Mouse (Mus musculus): ENCODE measurements around the gene Susd6. TPM values are rescaled to one million over a fixed set of nuclear protein-coding genes. Genes with fewer than 3 reads are reported as not detected.

The Susd6 gene
- polyA plus RNA-seq, 1 experiment from 2014 or later: 23.3 TPM

DNA sequence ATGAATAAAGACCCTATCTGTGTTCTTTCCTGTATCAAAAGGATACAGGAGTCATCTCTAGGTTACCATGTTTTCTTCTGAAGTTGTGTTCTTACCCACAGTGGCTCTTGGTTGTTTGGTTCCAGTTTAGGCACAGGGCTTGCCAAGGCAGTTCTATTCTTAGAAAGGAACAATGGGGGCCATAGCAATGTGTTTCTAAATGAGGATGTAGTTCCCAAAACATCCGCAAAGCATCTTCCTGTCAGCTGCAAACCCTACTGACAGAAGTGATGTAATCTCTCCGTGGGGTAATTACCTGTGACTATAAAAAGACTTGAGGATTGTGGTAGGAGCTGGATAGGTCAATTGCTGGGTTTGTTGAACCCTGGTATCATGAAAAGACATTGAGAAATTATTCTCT is 43.2 kb downstream of the Susd6 start:
- no peaks in the 10 kb centered on the region for H3K27me3 ChIP-seq (ENCODE audit: control insufficient read depth, insufficient read depth, low read length)
- no peak overlapping the region for H3K4me2 ChIP-seq (ENCODE audit: low read depth)
- WGBS: 73% methylated on average over 2 of the region's 2 CpGs
- DNase-seq (ENCODE audit: low spot score): no peak
- no peak for ATAC-seq (ENCODE audit: insufficient read depth, low FRiP score, low TSS enrichment)
- no peaks in the 10 kb centered on the region for H3K4me1 ChIP-seq (ENCODE audit: control insufficient read depth, insufficient read depth, low read length)
- no peak overlapping the region for H3K9ac ChIP-seq (ENCODE audit: low read length)
- H3K4me3 ChIP-seq (ENCODE audit: low read depth, low read length): no peak overlapping the region
- H3K9me3 ChIP-seq (ENCODE audit: control insufficient read depth, low read length): no peaks in the 10 kb centered on the region
- no peaks in the 10 kb centered on the region for H3K36me3 ChIP-seq (ENCODE audit: control insufficient read depth, insufficient read depth, low read length)
- H3K27ac ChIP-seq (ENCODE audit: low read depth, low read length): no peak overlapping the region

DNA sequence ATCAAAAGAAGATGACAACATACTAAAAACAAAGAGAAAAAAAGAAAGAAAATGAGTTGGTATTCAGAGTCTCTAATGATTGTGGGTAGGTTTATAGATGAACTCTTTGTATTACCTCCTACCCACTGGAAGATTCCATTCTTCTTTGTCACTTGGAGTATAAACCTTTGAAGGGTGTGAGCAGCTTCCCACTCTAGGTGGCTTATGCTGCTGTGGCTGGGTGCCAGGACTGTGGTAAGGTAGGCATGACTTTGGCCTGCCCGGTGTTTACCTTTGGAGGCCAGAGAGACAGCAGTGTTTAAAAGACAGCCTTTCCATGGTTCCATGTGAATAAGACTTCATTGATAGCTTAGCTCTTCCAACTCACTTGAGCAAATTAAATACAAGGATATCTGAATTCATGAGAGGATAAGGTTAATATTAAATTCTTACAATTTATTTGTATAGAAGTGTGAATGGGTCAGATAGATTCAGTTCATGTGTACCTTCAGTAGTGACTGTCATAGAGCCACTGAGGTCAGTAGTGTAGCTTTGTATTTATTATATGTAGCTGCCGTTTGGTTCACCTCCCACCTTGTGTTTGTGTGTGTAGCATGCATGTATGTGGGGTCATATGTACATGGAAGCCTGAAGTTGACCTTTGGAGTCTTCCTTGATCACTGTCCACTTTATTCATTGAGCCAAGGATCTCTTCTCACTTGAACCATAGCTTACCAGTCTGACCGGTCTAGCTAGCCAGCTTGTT is 44.0 kb downstream of the Susd6 start:
- no peak overlapping the region for H3K4me3 ChIP-seq (ENCODE audit: low read depth, low read length)
- 94% methylated on average over 3 of the region's 3 CpGs for WGBS
- H3K4me1 ChIP-seq (ENCODE audit: control insufficient read depth, insufficient read depth, low read length): no peaks in the 10 kb centered on the region
- no peaks in the 10 kb centered on the region for H3K9me3 ChIP-seq (ENCODE audit: control insufficient read depth, low read length)
- no peak overlapping the region for H3K4me2 ChIP-seq (ENCODE audit: low read depth)
- no peaks in the 10 kb centered on the region for H3K27me3 ChIP-seq (ENCODE audit: control insufficient read depth, insufficient read depth, low read length)
- ATAC-seq (ENCODE audit: insufficient read depth, low FRiP score, low TSS enrichment) (no peak), DNase-seq (ENCODE audit: low spot score) (no peak)
- no peaks in the 10 kb centered on the region for H3K36me3 ChIP-seq (ENCODE audit: control insufficient read depth, insufficient read depth, low read length)
- H3K27ac ChIP-seq (ENCODE audit: low read depth, low read length): no peak overlapping the region
- no peak overlapping the region for H3K9ac ChIP-seq (ENCODE audit: low read length)

DNA sequence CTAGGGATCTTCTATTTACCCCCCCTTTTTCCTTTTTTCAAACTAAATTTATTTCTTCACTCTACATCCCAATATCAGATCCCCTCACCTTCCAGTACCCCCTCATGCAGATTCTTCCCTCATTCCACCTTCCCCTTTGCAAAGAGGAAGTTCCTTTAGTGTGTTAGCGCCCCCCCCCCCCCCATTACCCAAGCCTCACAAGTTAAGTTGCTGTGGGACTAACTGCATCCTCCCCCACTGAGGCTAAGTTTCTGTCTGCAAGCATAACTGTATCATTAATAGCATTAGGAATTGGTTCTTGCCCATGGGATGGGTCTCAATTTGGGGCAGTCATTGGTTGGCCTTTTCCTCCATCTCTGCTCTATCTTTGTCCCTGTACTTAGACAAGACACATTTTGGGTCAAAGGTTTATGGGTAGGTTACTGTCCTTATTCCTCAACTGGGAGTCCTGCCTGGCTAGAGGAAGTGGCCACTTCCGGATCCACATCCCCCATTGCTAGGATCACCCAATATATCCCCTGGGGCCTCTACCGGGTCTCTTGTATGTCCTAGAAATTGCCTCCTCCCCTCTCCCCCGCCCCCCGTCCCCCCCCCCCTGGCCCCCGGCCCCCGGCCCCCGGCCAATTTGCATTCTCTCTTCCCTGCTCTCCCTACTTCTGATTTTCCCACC is 44.7 kb downstream of the Susd6 start:
- Histone ChIP-seq H3K36me3 (ENCODE audit: control insufficient read depth, insufficient read depth, low read length) (no peaks in the 10 kb centered on the region), H3K27me3 (ENCODE audit: control insufficient read depth, insufficient read depth, low read length) (no peaks in the 10 kb centered on the region), H3K4me1 (ENCODE audit: control insufficient read depth, insufficient read depth, low read length) (no peaks in the 10 kb centered on the region), H3K4me3 (ENCODE audit: low read depth, low read length) (no peak overlapping the region), H3K4me2 (ENCODE audit: low read depth) (no peak overlapping the region), H3K9me3 (ENCODE audit: control insufficient read depth, low read length) (no peaks in the 10 kb centered on the region), H3K9ac (ENCODE audit: low read length) (no peak overlapping the region), H3K27ac (ENCODE audit: low read depth, low read length) (no peak overlapping the region)
- ATAC-seq (ENCODE audit: insufficient read depth, low FRiP score, low TSS enrichment): no peak
- WGBS: 84% methylated on average over 4 of the region's 8 CpGs
- DNase-seq (ENCODE audit: low spot score): no peak

DNA sequence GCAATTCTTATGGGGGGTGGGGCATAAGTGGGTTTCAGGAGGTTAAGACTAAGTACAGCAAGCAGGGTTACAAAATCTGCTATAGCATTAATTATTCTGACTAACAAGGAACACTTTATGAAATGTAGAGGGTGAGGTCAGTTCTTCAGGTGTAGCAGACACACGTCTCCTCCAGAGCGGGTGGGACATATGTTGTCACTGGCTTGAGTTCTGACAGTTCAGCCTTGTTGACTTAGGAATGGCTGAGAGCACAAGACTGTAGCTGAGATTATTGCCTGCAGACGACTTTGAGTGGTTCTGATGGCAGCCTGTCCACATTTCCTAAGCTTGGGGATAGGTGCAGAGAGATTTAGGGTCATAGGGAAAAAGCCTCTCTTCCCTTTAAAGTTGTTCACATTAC is 47.3 kb downstream of the Susd6 start:
- no peaks in the 10 kb centered on the region for H3K9me3 ChIP-seq (ENCODE audit: control insufficient read depth, low read length)
- WGBS: 70% methylated on average over 3 of the region's 3 CpGs
- H3K9ac ChIP-seq (ENCODE audit: low read length): no peak overlapping the region
- no peak overlapping the region for H3K27ac ChIP-seq (ENCODE audit: low read depth, low read length)
- DNase-seq (ENCODE audit: low spot score) (no peak), ATAC-seq (ENCODE audit: insufficient read depth, low FRiP score, low TSS enrichment) (no peak)
- no peak overlapping the region for H3K4me2 ChIP-seq (ENCODE audit: low read depth)
- H3K27me3 ChIP-seq (ENCODE audit: control insufficient read depth, insufficient read depth, low read length): no peaks in the 10 kb centered on the region
- H3K4me3 ChIP-seq (ENCODE audit: low read depth, low read length): no peak overlapping the region
- no peaks in the 10 kb centered on the region for H3K36me3 ChIP-seq (ENCODE audit: control insufficient read depth, insufficient read depth, low read length)
- no peaks in the 10 kb centered on the region for H3K4me1 ChIP-seq (ENCODE audit: control insufficient read depth, insufficient read depth, low read length)

DNA sequence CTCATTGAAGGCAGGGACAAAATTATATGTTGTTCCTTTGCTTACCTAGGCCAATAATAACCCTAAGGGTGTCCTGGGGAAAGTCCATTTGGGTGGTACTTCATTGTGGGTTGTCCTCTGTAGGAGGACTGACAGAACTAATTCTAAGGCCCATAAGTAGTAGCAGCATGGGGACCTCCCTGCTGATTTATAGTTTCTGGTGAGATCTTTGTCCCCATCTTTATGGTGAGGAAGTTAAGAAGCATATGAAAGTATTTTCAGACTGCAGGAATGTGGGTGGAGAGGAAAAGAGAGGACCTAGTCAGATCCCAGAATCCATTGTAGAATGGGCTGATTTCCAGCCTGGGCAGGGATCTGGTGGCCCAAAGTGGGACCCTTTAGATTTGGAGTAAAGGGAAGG is 48.0 kb downstream of the Susd6 start:
- Histone ChIP-seq H3K9ac (ENCODE audit: low read length) (no peak overlapping the region), H3K9me3 (ENCODE audit: control insufficient read depth, low read length) (no peaks in the 10 kb centered on the region), H3K4me1 (ENCODE audit: control insufficient read depth, insufficient read depth, low read length) (no peaks in the 10 kb centered on the region), H3K4me2 (ENCODE audit: low read depth) (no peak overlapping the region), H3K4me3 (ENCODE audit: low read depth, low read length) (no peak overlapping the region), H3K36me3 (ENCODE audit: control insufficient read depth, insufficient read depth, low read length) (no peaks in the 10 kb centered on the region), H3K27ac (ENCODE audit: low read depth, low read length) (no peak overlapping the region), H3K27me3 (ENCODE audit: control insufficient read depth, insufficient read depth, low read length) (no peaks in the 10 kb centered on the region)
- no peak for ATAC-seq (ENCODE audit: insufficient read depth, low FRiP score, low TSS enrichment)
- no peak for DNase-seq (ENCODE audit: low spot score)

DNA sequence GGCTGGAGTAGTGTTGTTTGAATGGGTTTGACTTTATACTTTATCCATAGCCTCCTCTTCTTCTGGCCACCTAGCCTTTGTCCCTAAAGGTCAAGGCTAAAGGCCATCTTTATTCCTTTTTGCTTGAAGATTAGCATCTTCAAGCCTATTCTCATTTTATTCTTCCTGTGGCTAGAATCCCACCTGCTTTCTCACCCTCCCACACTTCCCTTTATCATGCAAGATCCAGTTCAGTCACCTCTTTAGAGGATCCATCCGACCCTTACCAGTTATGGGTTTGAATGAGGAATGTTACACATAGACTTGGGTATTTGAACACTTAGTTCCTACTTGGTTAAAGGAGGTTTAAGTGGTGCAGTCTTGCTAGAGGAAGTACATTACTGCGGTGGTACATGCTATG is 48.5 kb downstream of the Susd6 start:
- Histone ChIP-seq H3K4me1 (ENCODE audit: control insufficient read depth, insufficient read depth, low read length) (no peaks in the 10 kb centered on the region), H3K4me2 (ENCODE audit: low read depth) (no peak overlapping the region), H3K9ac (ENCODE audit: low read length) (no peak overlapping the region), H3K27ac (ENCODE audit: low read depth, low read length) (no peak overlapping the region), H3K27me3 (ENCODE audit: control insufficient read depth, insufficient read depth, low read length) (no peaks in the 10 kb centered on the region), H3K4me3 (ENCODE audit: low read depth, low read length) (no peak overlapping the region), H3K9me3 (ENCODE audit: control insufficient read depth, low read length) (no peaks in the 10 kb centered on the region), H3K36me3 (ENCODE audit: control insufficient read depth, insufficient read depth, low read length) (no peaks in the 10 kb centered on the region)
- DNase-seq (ENCODE audit: low spot score) (no peak), ATAC-seq (ENCODE audit: insufficient read depth, low FRiP score, low TSS enrichment) (no peak)
- WGBS: 78% methylated on average over 2 of the region's 2 CpGs

DNA sequence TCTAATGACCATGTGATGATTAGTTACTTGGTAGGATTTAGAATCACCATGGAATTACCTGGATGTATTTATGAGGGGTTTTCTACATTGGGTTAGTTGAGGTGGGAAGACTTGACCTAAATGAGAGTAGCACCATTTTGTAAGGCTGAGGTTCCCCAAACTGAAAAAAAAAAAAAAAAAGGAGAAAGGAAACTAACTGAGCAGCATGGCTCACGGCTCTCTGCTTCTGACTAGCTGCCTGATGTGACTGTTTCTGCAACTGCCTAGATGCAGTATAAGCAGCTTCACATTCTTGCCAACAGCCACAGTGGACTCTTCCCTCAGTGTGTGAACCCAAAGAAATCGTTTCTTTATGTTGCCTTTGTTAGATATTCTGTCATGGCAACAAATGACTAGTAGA is 49.3 kb downstream of the Susd6 start:
- no peaks in the 10 kb centered on the region for H3K9me3 ChIP-seq (ENCODE audit: control insufficient read depth, low read length)
- no peak overlapping the region for H3K27ac ChIP-seq (ENCODE audit: low read depth, low read length)
- no peak overlapping the region for H3K9ac ChIP-seq (ENCODE audit: low read length)
- WGBS: 73% methylated on average over 2 of the region's 2 CpGs
- H3K27me3 ChIP-seq (ENCODE audit: control insufficient read depth, insufficient read depth, low read length): no peaks in the 10 kb centered on the region
- no peaks in the 10 kb centered on the region for H3K36me3 ChIP-seq (ENCODE audit: control insufficient read depth, insufficient read depth, low read length)
- no peak for ATAC-seq (ENCODE audit: insufficient read depth, low FRiP score, low TSS enrichment)
- no peaks in the 10 kb centered on the region for H3K4me1 ChIP-seq (ENCODE audit: control insufficient read depth, insufficient read depth, low read length)
- no peak overlapping the region for H3K4me3 ChIP-seq (ENCODE audit: low read depth, low read length)
- no peak overlapping the region for H3K4me2 ChIP-seq (ENCODE audit: low read depth)
- no peak for DNase-seq (ENCODE audit: low spot score)

DNA sequence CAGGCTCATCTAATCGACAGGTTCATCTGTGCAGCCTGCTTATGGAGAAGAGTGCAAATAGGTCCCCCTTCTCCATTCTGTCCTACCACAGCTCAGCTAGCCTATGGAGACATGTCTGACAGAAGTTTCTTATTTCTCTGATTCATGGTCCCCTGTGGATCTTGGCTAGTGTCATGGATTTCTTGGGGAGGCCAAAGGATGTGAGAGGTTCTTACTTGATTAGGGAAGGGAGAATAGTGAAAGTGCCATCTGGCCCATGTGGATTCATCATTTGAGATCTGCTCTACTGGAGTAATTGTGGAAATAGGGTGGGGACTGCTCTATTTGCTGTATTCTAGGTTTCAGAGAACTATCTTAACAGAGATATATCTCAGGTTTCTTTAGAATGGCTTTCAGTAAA is 51.3 kb downstream of the Susd6 start:
- Histone ChIP-seq H3K9ac (ENCODE audit: low read length) (no peak overlapping the region), H3K4me1 (ENCODE audit: control insufficient read depth, insufficient read depth, low read length) (0 out of 2 replicates have a peak, but pooled peaks cover 4% of the 10 kb centered on the region), H3K36me3 (ENCODE audit: control insufficient read depth, insufficient read depth, low read length) (no peaks in the 10 kb centered on the region), H3K4me3 (ENCODE audit: low read depth, low read length) (no peak overlapping the region), H3K27me3 (ENCODE audit: control insufficient read depth, insufficient read depth, low read length) (no peaks in the 10 kb centered on the region), H3K27ac (ENCODE audit: low read depth, low read length) (no peak overlapping the region), H3K4me2 (ENCODE audit: low read depth) (no peak overlapping the region), H3K9me3 (ENCODE audit: control insufficient read depth, low read length) (no peaks in the 10 kb centered on the region)
- DNase-seq (ENCODE audit: low spot score): no peak
- WGBS: 100% methylated on average over 1 of the region's 1 CpGs
- ATAC-seq (ENCODE audit: insufficient read depth, low FRiP score, low TSS enrichment): no peak

DNA sequence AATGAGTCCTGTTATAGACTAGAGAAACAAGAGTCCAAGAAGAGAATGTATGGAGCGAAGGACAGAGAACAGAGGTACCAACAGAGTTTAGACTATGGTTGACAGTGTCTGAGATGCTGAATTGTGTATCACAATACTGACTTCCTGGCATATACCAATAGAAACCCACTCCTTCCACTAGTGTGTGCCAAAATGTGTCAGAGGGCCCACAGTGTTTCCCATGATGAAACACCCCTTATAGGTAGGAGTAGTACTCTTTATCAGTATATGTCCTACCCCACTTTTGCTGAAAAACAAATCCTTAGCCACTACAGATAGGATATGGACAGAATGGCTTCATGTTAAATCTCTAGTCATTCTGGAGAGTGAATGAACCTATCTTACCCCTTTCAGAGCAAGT is 52.3 kb downstream of the Susd6 start:
- Histone ChIP-seq H3K9ac (ENCODE audit: low read length) (no peak overlapping the region), H3K9me3 (ENCODE audit: control insufficient read depth, low read length) (no peaks in the 10 kb centered on the region), H3K27ac (ENCODE audit: low read depth, low read length) (no peak overlapping the region), H3K27me3 (ENCODE audit: control insufficient read depth, insufficient read depth, low read length) (no peaks in the 10 kb centered on the region), H3K4me3 (ENCODE audit: low read depth, low read length) (no peak overlapping the region), H3K36me3 (ENCODE audit: control insufficient read depth, insufficient read depth, low read length) (no peaks in the 10 kb centered on the region), H3K4me2 (ENCODE audit: low read depth) (no peak overlapping the region), H3K4me1 (ENCODE audit: control insufficient read depth, insufficient read depth, low read length) (0 out of 2 replicates have a peak, but pooled peaks cover 7% of the 10 kb centered on the region)
- 95% methylated on average over 1 of the region's 1 CpGs for WGBS
- ATAC-seq (ENCODE audit: insufficient read depth, low FRiP score, low TSS enrichment) (no peak), DNase-seq (ENCODE audit: low spot score) (no peak)

Data from neural tube, embryonic 11.5 days (tissue).